Mouse (Mus musculus) gonadal fat pad, adult 2 months (tissue): ENCODE data around the gene Slc2a8. TPM values are rescaled to one million over a fixed set of nuclear protein-coding genes. Genes with fewer than 3 reads are reported as not detected.
A peak's percentile ranks its signal among the peaks of the same experiment; 100 is the strongest.

Experiments used
- DNase-seq: peaks from one replicate; pipeline ENCODE4 v3.0.0-alpha.2; 2012; ENCODE audit warnings: low read depth
- polyA plus RNA-seq: library from polyadenylated mRNA; depleted of rRNA; stranded (reverse); fragments of >200 nt; gene quantifications from 2 replicates; pipeline ENCODE4 v1.2.3, GENCODE M21; 2012; rRNA removed

Gene Slc2a8
- polyA plus RNA-seq, 1 experiment = 53.7 TPM

DNA sequence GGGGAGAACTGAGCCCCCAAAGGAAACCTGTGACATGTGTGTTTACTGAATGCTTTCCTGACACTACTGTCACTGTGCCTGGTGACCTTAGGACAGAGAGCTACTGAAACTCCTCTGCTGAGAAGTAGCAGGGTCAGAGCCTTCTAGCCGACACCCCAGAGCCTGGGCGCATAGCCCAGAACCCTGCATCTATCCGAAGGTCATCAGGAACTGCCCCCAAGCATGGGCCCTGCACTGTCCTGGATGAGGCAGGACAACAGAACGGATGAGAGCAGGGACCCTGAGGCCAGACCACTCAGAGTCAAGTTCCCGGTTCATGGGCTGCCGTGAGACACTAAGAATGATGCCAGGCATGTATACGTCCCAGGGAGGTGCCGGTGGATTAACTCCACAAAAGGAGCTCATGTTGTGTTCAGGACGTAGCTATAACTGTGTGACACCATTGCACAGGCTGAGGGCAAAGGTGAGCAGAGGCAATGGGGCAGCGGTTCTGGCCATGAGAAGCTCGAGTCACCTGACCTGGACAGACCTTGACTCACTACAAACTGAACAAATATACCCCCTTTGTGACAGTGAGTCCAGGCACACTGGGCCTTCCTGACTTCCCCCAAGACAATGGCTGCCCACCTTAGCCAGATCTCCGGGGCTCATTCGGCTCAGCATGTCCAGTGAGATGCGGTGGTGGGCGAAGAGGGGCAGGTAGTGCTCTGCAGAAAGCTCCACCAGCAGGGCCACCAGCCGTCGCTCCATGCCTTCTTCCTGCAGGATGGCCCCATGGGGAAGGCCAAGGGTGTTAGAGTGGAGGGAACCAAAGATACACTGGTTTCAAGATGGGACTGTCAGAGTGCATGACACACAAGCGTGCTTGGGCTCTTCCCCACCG, 52.7 kb downstream of the Slc2a8 start:
- DNase-seq = no peak

- DNase-seq = no peak
Measured at GRCm38 (mm10) chr2:32928235-32928946, 53.5 kb downstream of the Slc2a8 start.

DNA sequence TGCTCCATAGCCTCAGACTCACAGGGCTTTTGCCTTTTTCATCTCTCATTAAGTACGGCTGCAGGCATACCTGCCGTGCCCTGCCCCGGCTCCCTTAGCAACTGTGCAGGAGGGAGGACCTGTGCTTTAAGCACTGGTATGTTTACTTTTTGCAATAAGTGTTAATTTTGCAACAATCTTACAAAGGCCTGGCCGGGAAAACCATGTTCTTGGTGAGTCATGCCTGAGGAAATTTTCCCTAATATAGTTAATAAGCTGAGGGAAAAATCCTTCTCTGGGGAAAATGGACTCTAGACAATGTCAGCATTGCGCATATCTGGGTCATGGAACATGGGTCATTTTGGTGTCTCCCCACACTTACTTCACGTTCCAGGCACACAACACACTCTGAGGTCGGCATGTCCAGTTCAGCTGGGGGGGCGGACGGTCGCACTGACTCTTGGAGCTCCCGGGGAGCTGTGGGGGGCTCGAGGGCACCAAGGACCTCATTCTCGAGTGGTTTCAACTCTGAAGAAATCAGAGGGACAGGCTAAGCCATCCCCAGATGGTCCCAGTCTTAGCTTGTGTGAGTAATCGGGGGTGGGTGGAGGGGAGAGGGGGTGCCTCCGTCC, 54.2 kb downstream of the Slc2a8 start:
- DNase-seq = peak; percentile 68

DNA sequence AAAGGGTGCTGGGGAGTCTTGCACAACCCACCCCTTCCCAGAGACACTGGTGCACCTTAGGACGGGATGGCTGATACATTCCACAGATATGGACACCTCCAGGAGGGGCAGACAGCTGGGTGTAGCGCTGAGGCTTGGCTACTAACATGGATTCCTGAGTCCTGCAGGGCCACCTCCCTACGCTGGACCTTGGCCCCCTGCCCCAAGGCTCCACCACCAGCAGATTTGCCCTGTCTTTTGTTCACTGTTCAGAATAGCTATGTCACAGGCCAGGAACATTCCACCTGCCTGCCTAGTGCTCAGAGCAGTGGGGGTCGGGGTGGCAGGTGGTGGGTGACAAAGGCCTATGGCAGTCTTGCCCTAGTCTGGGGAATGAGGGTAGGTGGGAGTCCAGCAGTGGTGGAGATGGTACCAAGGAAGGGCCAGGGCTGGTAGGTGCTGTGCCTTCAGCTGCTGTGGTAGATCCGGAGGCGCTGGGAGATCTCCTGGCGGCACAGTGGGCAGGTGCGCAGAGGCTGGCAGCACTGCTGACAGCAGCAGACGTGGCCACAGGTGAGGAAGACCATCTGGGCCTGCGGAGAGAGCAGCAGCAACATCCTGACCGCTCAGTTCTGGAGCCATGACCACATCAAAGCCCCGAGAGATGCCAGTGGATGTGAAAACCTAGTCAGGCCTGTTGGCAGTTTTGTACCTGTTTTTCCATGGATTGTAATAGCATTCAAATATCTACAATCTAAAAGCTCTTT, 55.4 kb downstream of the Slc2a8 start:
- DNase-seq = no peak

GRCm38 (mm10) chr2:32924306-32924844, 57.5 kb downstream of the Slc2a8 start:
- DNase-seq = no peak

DNA sequence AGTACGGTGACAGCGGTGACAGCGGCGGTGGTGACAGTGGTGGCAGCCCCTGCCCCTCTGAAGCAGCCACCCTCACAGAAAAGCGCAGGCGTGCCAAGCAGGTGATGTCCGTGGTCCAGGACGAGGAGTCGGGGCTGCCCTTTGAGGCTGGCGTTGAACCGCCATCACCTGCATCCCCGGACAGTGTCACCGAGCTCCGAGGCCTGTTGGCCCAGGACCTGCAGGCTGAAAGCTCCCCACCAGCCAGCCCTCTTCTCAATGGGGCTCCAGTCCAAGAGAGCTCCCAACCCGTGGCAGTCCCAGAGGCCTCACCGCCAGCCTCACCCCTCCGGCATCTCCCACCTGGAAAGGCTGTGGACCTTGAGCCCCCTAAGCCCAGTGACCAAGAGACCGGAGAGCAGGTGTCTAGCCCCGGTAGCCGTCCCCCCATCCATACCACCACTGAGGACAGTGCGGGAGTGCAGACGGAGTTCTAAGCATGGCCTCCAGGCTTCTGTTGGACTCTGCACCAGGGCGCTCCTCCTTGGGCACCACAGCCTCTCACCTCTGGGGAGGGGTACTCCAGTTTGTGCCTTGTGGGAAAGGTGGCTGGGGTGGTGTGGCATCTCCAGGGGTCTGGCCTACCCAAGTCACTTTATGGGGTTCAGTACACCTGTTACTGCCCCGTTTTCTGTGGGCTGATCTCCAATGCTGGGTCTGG, 58.2 kb downstream of the Slc2a8 start:
- DNase-seq = no peak

Other genes starting within 250 kb of the Slc2a8 start
- gene 6330409D20Rik, start 241.1 kb downstream of the Slc2a8 start, polyA plus RNA-seq = not detected in 2 replicates
- gene Tor2a, start 224.8 kb downstream of the Slc2a8 start, polyA plus RNA-seq = 67.5 and 71.1 TPM in 2 replicates
- gene Ttc16, start 206.4 kb downstream of the Slc2a8 start, polyA plus RNA-seq = 2.7 and 4.2 TPM in 2 replicates
- gene Ptrh1, start 206.3 kb downstream of the Slc2a8 start, polyA plus RNA-seq = 5.0 and 7.6 TPM in 2 replicates
- 0.39 and 0.77 TPM in 2 replicates for gene Cfap157, start 197.7 kb downstream of the Slc2a8 start, polyA plus RNA-seq
- 8.2 and 13.8 TPM in 2 replicates for gene Stxbp1, start 134.8 kb downstream of the Slc2a8 start, polyA plus RNA-seq
- 41.8 and 48.6 TPM in 2 replicates for gene Fam129b, start 106.0 kb downstream of the Slc2a8 start, polyA plus RNA-seq
- 226 and 300 TPM in 2 replicates for gene Rpl12, start 20.5 kb downstream of the Slc2a8 start, polyA plus RNA-seq
- gene Lrsam1, start 20.5 kb downstream of the Slc2a8 start, polyA plus RNA-seq = 18.6 and 19.3 TPM in 2 replicates
- 9.8 and 11.3 TPM in 2 replicates for gene Garnl3, start 149.6 kb upstream of the Slc2a8 start, polyA plus RNA-seq
- 57.1 and 70.5 TPM in 2 replicates for gene Angptl2, start 234.0 kb upstream of the Slc2a8 start, polyA plus RNA-seq